Mouse (Mus musculus): ENCODE measurements around the gene Smyd1. TPM values are rescaled to one million over a fixed set of nuclear protein-coding genes. Genes with fewer than 3 reads are reported as not detected.

Gene Smyd1
- total RNA-seq, 2 experiments from 2014 or later: 0.20 TPM; not detected in 1

GRCm38 (mm10) chr6:71260051-71260640 is 61.9 kb downstream of the Smyd1 start:
- DNase-seq: no peak

GRCm38 (mm10) chr6:71259166-71259565 is 62.9 kb downstream of the Smyd1 start:
- no peak for DNase-seq

DNA sequence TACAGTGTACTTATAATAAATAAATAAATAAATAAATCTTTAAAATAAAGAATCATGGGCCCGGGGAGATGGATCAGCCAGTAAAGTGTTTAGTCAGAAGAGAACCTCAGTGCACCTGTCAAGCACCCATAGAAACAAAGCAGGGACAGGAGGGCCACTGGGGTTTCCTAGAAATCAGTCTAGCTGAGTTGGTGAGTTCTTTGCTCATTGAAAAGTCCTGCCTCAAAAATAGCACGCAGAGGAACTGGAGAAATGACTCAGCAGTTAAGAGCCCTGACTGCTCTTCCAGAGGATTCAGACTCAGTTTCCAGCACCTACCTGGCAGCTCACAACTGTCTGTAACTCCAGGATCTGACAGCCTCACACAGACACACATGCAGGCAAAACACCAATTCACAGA is 63.5 kb downstream of the Smyd1 start:
- no peak for DNase-seq

DNA sequence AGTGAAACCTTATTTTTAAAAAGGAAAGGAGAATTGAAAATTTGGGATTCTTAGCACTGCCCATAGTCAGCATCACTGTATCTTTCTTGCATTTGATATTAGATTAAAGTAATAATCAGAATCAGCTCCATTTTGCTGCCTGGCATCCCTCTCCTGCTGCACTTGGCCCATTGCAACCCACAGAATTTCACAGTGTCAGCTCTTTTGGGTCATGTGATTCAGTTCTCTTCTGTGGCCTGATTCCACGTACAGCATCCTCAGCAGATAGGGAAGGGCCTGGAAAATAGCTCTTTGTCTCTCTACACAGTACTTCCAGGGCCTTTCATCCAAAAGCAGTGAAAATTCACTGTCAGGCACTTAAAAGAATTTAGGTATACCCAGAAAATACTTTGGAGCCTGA is 64.7 kb downstream of the Smyd1 start:
- no peak for DNase-seq

GRCm38 (mm10) chr6:71256166-71256565 is 65.9 kb downstream of the Smyd1 start:
- no peak for DNase-seq

- DNase-seq: peak in 1 of 2 experiments; percentile 33
Measured at GRCm38 (mm10) chr6:71254456-71254855, 67.6 kb downstream of the Smyd1 start.

DNA sequence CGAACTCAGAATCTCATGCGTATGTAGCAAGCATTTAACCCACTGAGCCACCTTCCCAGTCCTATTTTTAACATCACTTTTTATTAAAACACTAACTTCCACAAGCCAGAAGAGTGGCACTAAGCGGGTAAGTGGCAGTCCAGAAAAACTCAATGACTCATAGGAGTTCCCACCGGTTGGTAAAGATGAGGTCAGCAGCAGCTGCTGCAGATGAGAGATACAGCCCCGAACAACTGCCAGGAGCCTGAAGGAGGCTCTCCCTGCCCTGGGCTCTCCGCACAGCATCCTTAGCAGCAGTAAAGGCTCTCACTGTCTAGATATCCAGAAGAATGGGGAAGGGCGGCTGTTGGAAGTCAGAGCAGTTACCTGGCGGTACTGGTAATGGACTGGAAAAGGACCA is 71.1 kb downstream of the Smyd1 start:
- no peak for DNase-seq

GRCm38 (mm10) chr6:71249615-71250014 is 72.4 kb downstream of the Smyd1 start:
- DNase-seq: no peak

DNA sequence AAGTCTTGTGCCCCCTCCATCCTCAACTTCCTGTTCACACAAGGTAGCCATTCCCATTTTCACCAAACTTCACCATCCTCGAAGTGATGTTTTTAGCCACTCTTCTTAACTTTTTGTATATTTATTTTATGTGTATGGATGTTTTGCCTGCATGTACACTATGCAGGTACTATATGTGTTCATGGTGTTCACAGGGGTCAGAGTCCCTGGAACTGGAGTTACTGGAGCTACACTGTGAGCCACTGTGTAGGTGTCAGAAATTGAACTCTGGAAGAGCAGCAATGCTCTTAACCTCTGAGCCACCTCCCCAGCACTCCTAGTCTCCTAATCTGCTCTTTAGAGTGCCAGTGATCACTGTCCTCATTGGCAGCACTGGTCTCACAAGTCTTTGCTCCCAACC is 73.6 kb downstream of the Smyd1 start:
- DNase-seq: no peak

GRCm38 (mm10) chr6:71243258-71243657 is 78.8 kb downstream of the Smyd1 start:
- DNase-seq: no peak

- DNase-seq: peak in 1 of 2 experiments; percentile 26
Measured at GRCm38 (mm10) chr6:71242811-71243210, 79.2 kb downstream of the Smyd1 start.

GRCm38 (mm10) chr6:71240831-71241230 is 81.2 kb downstream of the Smyd1 start:
- no peak for DNase-seq

DNA sequence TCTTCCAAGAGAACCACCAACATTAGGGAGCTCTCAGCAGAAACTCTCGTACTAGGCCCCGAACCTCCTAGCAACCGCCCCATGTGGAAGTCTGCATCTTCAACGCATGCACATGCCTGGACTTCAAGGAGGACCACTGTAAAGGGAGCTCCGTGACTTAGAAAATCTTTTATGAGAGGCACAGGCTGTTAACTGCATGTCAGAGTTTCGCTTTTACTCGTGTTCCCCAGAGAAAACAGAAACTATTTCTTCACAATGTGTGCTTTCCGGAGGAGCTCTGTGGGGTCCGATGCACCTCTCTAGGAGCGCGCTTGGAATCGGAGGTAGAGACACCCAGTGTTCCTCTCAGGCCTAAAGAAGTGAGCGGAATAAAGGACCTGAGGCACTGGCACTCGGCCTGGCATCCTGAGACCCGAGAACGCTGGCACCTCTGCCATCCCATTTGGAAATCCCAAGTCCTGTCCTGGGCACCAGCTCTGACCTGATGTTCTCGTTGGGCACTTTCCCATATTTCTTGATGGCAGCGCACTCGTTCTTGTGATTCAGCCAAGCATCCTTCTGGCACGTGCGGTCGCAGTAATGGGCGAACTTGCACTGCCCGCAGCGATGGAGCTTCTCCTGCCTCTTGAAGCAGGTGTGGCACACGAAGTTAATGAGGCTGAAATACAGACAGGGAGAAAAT is 82.8 kb downstream of the Smyd1 start:
- DNase-seq: no peak

- no peak for DNase-seq
Measured at GRCm38 (mm10) chr6:71237031-71237431, 85.0 kb downstream of the Smyd1 start.

DNA sequence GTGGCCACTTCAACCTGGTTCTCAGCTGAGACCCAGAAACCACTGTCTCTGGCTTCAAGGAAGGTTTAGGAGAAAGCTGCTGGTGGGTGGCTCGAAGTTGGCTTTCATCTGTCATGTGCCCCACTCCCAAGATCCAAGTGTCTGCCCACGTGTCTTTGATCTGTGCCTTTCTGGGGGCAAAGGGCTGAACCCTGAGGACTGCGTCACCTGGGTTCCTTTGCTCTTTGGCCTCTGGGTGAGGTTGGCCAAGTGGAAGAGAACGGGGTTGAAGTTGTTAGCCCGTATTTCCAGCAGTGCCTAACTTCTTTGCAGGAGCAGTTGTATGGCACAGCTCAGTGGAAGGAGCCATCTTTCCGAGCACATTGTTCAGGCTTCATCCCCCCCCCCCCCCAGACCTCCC is 85.5 kb downstream of the Smyd1 start:
- no peak for DNase-seq

GRCm38 (mm10) chr6:71235944-71236343 is 86.1 kb downstream of the Smyd1 start:
- no peak for DNase-seq

DNA sequence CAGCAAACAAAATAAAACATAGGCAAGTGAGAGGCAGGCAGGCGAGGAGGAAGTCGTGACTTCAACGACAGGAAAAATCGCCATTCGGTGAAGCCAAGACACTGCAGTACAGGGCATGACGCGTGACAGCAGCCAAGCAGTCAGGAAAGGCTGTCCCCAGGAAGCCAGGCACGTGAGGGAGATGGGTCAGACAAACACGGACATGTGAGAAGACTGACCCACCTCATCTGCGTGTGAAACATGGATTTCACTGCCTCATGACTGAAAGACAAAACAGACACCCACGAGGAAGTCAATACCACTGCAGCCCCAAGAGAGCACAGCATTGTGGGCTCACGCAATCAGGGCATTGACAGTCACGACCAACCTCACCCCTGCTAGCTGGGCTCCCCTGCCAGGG is 86.9 kb downstream of the Smyd1 start:
- DNase-seq: no peak

DNA sequence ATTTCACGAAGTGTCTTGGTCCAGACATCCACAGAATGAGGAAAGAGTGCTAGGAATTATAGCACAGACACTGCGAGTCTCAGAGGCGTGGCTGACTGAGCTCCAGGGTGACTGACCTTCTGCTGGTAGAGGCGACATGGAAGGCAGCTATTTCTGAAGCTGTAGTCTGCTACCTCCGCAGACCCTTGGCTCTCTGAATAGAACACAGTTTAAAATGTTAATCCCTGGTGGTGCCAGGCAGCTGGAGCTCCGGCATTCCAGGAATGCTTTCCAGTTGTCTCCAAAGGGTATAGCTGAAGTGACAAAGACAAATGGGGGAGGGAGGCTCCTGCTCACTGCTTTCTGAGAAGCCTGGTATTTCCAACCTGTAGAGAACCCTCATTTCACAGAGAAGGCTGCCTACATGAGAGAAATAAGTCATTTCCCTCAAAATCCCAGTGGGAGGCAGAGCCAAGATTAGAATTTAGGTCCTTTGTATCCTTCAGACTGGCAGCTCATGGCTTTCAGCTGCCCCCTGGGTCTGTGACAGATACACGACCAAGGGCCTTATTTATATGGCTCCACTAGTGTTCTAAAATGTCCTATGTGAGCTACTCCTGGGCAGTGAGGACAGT is 94.8 kb downstream of the Smyd1 start:
- no peak for DNase-seq

- no peak for DNase-seq
Measured at GRCm38 (mm10) chr6:71226544-71226943, 95.5 kb downstream of the Smyd1 start.

DNA sequence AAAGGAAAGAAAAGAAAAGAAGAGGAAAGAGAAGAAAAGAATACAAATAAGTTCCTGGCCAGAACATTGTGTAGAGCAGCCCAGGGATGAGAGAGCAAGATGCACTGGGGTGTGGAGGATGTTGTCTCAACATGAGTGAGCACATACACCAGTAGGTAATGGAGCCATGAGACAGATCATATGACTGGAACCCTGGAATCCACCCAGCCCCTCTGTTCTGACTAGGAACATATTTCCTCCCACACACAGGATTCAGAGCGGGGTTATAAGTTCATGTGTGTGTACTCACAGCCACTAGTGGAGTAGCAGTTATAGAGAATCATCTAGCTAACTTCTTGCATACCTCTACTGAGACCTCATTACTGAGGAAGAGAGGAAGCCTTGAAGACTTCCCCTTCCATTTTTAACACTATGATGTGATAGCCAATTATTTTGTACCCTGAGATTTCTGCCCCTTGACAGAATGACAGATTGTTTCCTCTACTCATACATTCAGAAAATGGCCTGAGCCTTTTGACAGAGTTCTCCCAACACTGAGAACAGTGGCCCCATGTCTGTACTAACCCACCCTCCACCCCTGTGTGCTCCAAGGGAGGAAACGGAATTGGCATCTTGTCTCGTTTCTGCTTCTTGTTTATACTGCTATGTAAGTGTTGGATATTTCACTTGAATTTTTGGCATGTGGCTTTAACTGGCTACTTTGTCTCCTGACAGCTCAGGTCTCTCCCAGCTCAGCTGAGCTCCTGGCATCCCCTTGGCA is 97.7 kb downstream of the Smyd1 start:
- DNase-seq: no peak

- DNase-seq: no peak
Measured at GRCm38 (mm10) chr6:71221501-71221900, 100.5 kb downstream of the Smyd1 start.

DNA sequence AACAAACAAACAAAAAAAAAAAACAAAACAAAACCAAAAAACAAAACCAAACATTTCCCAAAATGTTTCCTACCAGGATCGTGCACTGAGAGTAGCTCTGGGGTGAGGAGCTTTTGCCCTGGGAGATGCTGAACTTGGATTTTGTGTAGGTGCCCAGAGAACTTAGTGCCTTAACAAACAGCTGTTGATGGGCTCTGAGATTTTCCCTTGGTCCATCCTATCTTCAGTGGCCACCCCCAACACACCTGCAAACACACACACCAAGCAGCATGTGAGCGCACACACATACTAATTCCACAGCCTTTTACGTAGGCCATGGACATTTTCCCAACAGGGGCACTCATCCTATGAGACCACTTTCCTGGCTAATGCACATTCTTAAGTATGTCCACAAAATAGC is 109.6 kb downstream of the Smyd1 start:
- DNase-seq: no peak

- DNase-seq: no peak
Measured at GRCm38 (mm10) chr6:71211917-71212316, 110.1 kb downstream of the Smyd1 start.

All from adrenal gland, postnatal 36 days (tissue).